Mouse (Mus musculus) inflammation-experienced regulatory T-cells, adult 16 weeks (primary cell): ENCODE results near the gene Ppfia1. TPM values are rescaled to one million over a fixed set of nuclear protein-coding genes. Genes with fewer than 3 reads are reported as not detected.

ENCODE experiments used
- polyA plus RNA-seq: library from polyadenylated mRNA; unstranded; fragments of 100-300 nt; shearing (Covaris generic); gene quantifications from one replicate; pipeline ENCODE4 v1.2.1, GENCODE M21; 2017

Gene Ppfia1
- polyA plus RNA-seq, result 11.2 TPM

GRCm38 (mm10) chr7:144553237-144554122, at the start of gene Ppfia1:
Gene Ppfia1 (minus strand): TSS chr7:144553729.

GRCm38 (mm10) chr7:144582284-144582980, 28.9 kb upstream of the Ppfia1 start, which contains the start of gene Fadd:
Gene Fadd (minus strand): TSS chr7:144582463.

GRCm38 (mm10) chr7:144470545-144471059, 82.9 kb downstream of the Ppfia1 start, which contains the start of gene Cttn:
Gene Cttn (minus strand): TSS chr7:144471009.

Other genes starting within 250 kb of the Ppfia1 start
- 6.0 TPM for gene Cttn, start 82.7 kb downstream of the Ppfia1 start, polyA plus RNA-seq
- 4.6 TPM for gene Fadd, start 28.7 kb upstream of the Ppfia1 start, polyA plus RNA-seq
- gene Ano1, start 198.2 kb upstream of the Ppfia1 start, polyA plus RNA-seq, result not detected